Mouse (Mus musculus) CH12.LX (cell line): ENCODE results near the gene Mbd6.

ENCODE experiments used
- BHLHE40 ChIP-seq: IDR thresholded peaks from 2 replicates; pipeline ENCODE4 v1.6.1; 2011; ENCODE audit warnings: mild to moderate bottlenecking, low read depth, low read length, improper control_type of control experiment
- CHD2 ChIP-seq: IDR thresholded peaks from 2 replicates; pipeline ENCODE4 v1.6.1; 2011; ENCODE audit warnings: low read length, improper control_type of control experiment
- CTCF ChIP-seq, 2 experiments: IDR thresholded peaks in 1 of 2; conservative IDR thresholded peaks in 1 of 2; 2 replicates each; pipeline ENCODE4 v1.5.1; 2011 to 2012; ENCODE audit warnings: low read depth in 2 of 2, low read length in 2 of 2, improper control_type of control experiment in 1 of 2, inconsistent platforms in 1 of 2, mild to moderate bottlenecking in 1 of 2, moderate library complexity in 1 of 2
- ELF1 ChIP-seq: IDR thresholded peaks from 2 replicates; pipeline ENCODE4 v1.6.1; 2014; ENCODE audit warnings: low read depth, mild to moderate bottlenecking, inconsistent platforms, low read length, improper control_type of control experiment
- HCFC1 ChIP-seq: IDR thresholded peaks from 2 replicates; pipeline ENCODE4 v1.6.1; 2012; ENCODE audit warnings: low read depth, mild to moderate bottlenecking, inconsistent platforms, low read length, improper control_type of control experiment
- JUN ChIP-seq: IDR thresholded peaks from 2 replicates; pipeline ENCODE4 v1.6.1; 2011; ENCODE audit warnings: low read depth, mild to moderate bottlenecking, low read length, improper control_type of control experiment, moderate library complexity; ENCODE audit not compliant: insufficient read depth
- MAX ChIP-seq: IDR thresholded peaks from 2 replicates; pipeline ENCODE4 v1.6.1; 2011; ENCODE audit warnings: low read length, improper control_type of control experiment
- MEF2A ChIP-seq: IDR thresholded peaks from 2 replicates; pipeline ENCODE4 v1.6.1; 2014; ENCODE audit warnings: low read depth, mild to moderate bottlenecking, inconsistent platforms, low read length, improper control_type of control experiment, borderline replicate concordance
- NELFE ChIP-seq: IDR thresholded peaks from 2 replicates; pipeline ENCODE4 v1.6.1; 2011; ENCODE audit warnings: low read depth, low read length, improper control_type of control experiment
- POLR2A ChIP-seq: IDR thresholded peaks from 2 replicates; pipeline ENCODE4 v1.6.1; 2011; ENCODE audit warnings: low read depth, mild to moderate bottlenecking, improper control_type of control experiment, low read length
- POLR2AphosphoS2 ChIP-seq: IDR thresholded peaks from 2 replicates; pipeline ENCODE4 v1.6.1; 2011; ENCODE audit warnings: low read depth, low read length, improper control_type of control experiment
- SMC3 ChIP-seq: IDR thresholded peaks from 2 replicates; pipeline ENCODE4 v1.6.1; 2011; ENCODE audit warnings: low read depth, low read length, improper control_type of control experiment
- TCF12 ChIP-seq: IDR thresholded peaks from 2 replicates; pipeline ENCODE4 v1.6.1; 2014; ENCODE audit warnings: low read depth, mild to moderate bottlenecking, inconsistent platforms, low read length, improper control_type of control experiment
- ZMIZ1 ChIP-seq: IDR thresholded peaks from 2 replicates; pipeline ENCODE4 v1.6.1; 2012; ENCODE audit warnings: low read depth, mild to moderate bottlenecking, inconsistent platforms, low read length, improper control_type of control experiment

GRCm38 (mm10) chr10:127289573-127290191 is 864 bp upstream of the Mbd6 start:
- no peak for TF ChIP-seq BHLHE40
- no peak for TF ChIP-seq ELF1
- TF ChIP-seq JUN, result no peak
- no peak for TF ChIP-seq CHD2
- no peak for TF ChIP-seq CTCF (conservative IDR thresholded peaks at IDR 0.05 in 1 of 2, IDR thresholded peaks at IDR 0.05 in 1 of 2; ENCODE audit: low read depth in 2 of 2, low read length in 2 of 2)
- no peak for TF ChIP-seq MEF2A
- TF ChIP-seq HCFC1, result peak; percentile 24
- TF ChIP-seq SMC3, result no peak
- TF ChIP-seq POLR2A, result no peak; the same call in 1 of the 2 replicates
- no peak for TF ChIP-seq MAX
- TF ChIP-seq ZMIZ1, result no peak
- no peak for TF ChIP-seq NELFE
- no peak for TF ChIP-seq POLR2AphosphoS2
- no peak for TF ChIP-seq TCF12
